Mouse (Mus musculus): Measurements from ENCODE around the gene Morn1.

The Morn1 gene

GRCm38 (mm10) chr4:155189711-155190139, 103.3 kb downstream of the Morn1 start:
- no peak for DNase-seq (ENCODE audit: low spot score in 2 of 2)

- DNase-seq (ENCODE audit: low spot score in 2 of 2), result no peak
These were observed 103.9 kb downstream of the Morn1 start for GRCm38 (mm10) chr4:155190275-155190674.
